Mouse (Mus musculus) cerebellum, adult 2 months (tissue): ENCODE results near the gene Uaca.

Experiments used
- CTCF ChIP-seq: fragments of 200-500 bp; IDR thresholded peaks from 2 replicates; pipeline ENCODE4 v1.5.1; 2011; ENCODE audit warnings: low read depth, mild to moderate bottlenecking, control low read depth, low read length, moderate library complexity, borderline replicate concordance; ENCODE audit not compliant: insufficient read depth
- POLR2A ChIP-seq: fragments of 200-500 bp; IDR thresholded peaks from 2 replicates; pipeline ENCODE4 v1.6.1; 2011; ENCODE audit warnings: low read length, control low read depth, borderline replicate concordance; ENCODE audit not compliant: insufficient read depth

DNA sequence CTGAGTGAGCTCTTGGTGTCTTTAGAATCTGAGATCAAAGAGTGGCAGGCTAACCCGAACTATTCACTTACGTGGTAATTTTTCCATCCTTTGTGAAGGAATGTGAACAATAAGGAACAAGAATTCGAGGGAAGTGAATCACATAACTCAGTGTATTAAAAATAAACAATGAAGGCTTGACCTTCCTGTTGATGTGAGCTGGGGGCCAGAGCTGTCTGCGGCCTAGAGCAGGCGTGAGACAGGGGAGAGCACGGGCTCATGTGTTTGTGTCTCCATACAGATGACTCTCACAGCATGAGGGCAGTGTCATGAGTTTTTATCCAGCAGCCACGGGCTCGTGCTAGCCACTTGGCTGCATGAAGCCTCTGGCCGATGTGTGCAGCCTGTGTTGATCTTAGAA is 54.4 kb downstream of the Uaca start:
- TF ChIP-seq CTCF (no peak), POLR2A (no peak)
